Mouse (Mus musculus) stomach, embryonic 15.5 days (tissue): ENCODE measurements around the gene Adamts7. TPM values are rescaled to one million over a fixed set of nuclear protein-coding genes. Genes with fewer than 3 reads are reported as not detected.

ENCODE experiments used
- ATAC-seq: fragments of 200-750 bp; cut with Nextera tagmentation; 2 replicates; pipeline ENCODE4 v1.8.0; 2017; ENCODE audit warnings: low read depth, moderate number of reproducible peaks, moderate TSS enrichment; ENCODE audit not compliant: insufficient read depth, low FRiP score
- H3K27ac ChIP-seq: fragments of 300-500 bp; sonication (generic); 2 replicates; pipeline ENCODE4 v1.5.1; 2015; ENCODE audit warnings: mild to moderate bottlenecking, inconsistent platforms
- H3K27me3 ChIP-seq: fragments of 300-500 bp; sonication (generic); replicated peaks from 2 replicates; pipeline ENCODE4 v1.6.1; 2015; ENCODE audit warnings: inconsistent platforms
- H3K36me3 ChIP-seq: fragments of 300-500 bp; sonication (generic); 2 replicates; pipeline ENCODE4 v1.6.1; 2015; ENCODE audit warnings: inconsistent platforms
- H3K4me1 ChIP-seq: fragments of 300-500 bp; sonication (generic); 2 replicates; pipeline ENCODE4 v1.6.1; 2015; ENCODE audit warnings: inconsistent platforms
- H3K4me2 ChIP-seq: fragments of 300-500 bp; sonication (generic); 2 replicates; pipeline ENCODE4 v1.6.1; 2015; ENCODE audit warnings: mild to moderate bottlenecking, inconsistent platforms
- H3K4me3 ChIP-seq: fragments of 300-500 bp; sonication (generic); replicated peaks from 2 replicates; pipeline ENCODE4 v1.5.1; 2015; ENCODE audit warnings: inconsistent platforms
- H3K9ac ChIP-seq: fragments of 300-500 bp; sonication (generic); 2 replicates; pipeline ENCODE4 v1.6.1; 2015; ENCODE audit warnings: inconsistent platforms
- H3K9me3 ChIP-seq: fragments of 300-500 bp; sonication (generic); 2 replicates; pipeline ENCODE4 v1.6.1; 2016; ENCODE audit warnings: inconsistent platforms
- WGBS: fragments of 180-500 bp; shearing (Covaris S2); methylation state at CpG from one replicate; pipeline ENCODE4 v1.1.7; 2015; 5-methylcytosine and 5-hydroxymethylcytosine counted together
- polyA plus RNA-seq: library from polyadenylated mRNA; unstranded; fragments of >200 nt; fragmentation: Nextera tagmentation; extraction: Ambion mirVana; gene quantifications from 2 replicates; pipeline ENCODE4 v1.2.1, GENCODE M21; 2015

Gene Adamts7
- polyA plus RNA-seq, 1 experiment from 2014 or later: 13.1 TPM

DNA sequence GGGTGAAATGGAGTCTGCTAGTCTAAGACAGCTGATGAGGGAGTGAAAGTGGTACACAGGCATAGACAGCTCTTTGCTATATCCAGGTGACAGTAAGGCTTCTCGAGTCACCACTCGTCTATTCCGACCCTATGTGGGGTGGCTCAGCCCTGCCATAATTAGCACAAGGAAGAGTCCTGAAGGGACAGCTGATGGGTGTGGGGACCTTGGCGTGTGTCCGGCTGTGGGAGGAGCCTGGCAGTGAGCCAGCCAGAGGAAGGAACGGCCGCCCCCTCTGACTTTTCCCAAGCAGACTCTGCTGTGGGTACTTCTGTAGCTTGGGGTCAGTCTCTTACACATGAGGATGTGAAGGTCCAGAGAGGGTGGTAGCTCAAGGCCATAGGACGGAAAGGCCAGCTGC is 21.2 kb downstream of the Adamts7 start:
- Histone ChIP-seq H3K9me3 (no peaks in the 10 kb centered on the region), H3K4me3 (no peak overlapping the region), H3K27me3 (no peaks in the 10 kb centered on the region), H3K36me3 (no peaks in the 10 kb centered on the region), H3K4me2 (no peak overlapping the region), H3K27ac (no peak overlapping the region), H3K4me1 (peaks cover 29% of the 10 kb centered on the region), H3K9ac (no peak overlapping the region)
- 41% methylated on average over 8 of the region's 8 CpGs for WGBS
- no peak for ATAC-seq

DNA sequence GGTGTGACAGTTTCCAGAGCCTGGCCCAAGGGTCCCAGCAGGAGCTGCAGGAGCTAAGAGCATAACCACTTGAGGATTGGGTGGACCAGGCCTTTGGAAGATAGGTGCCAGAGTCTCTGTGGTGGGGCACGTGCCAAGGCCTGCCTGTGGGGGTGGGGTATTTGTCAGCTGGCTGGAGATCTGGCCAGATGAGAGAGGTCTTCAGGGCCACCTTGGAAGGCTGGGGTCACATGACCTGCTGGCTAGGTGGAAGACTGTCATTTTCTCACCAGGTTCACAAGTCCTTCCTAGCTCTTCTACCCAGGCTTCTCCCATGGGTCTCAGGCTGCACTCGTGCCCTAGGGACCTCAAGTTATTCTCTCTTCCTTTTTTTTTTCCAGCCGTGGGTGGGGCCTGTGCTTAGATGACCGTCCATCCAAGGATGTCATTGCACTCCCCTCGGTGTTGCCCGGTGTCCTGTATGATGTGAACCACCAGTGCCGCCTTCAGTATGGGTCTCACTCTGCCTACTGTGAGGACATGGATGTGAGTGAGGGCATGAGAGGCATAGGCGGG is 22.6 kb downstream of the Adamts7 start:
- no peaks in the 10 kb centered on the region for H3K36me3 ChIP-seq
- 88% methylated on average over 8 of the region's 8 CpGs for WGBS
- H3K4me1 ChIP-seq: peaks cover 29% of the 10 kb centered on the region

DNA sequence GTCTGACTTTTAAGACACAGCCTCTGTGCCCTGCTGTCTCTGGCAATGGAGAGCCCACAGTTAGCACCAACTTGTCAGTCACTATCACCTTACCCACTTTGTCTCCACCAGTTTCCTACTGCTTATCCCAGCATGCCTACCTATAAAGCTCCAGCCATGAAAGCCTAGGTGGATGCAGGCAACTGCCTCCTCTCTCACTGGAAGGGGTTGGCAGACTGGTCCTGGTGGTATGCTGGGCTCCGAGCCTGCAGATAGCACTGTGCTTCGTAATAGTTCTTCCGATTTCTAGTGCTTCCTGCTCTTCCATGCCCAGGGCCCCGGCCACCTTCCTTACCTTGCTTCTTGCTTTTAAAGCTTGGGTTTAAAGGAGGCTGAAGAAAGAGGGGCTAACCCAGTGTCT is 26.0 kb downstream of the Adamts7 start:
- H3K9me3 ChIP-seq: no peaks in the 10 kb centered on the region
- no peak overlapping the region for H3K9ac ChIP-seq
- ATAC-seq: no peak
- no peaks in the 10 kb centered on the region for H3K27me3 ChIP-seq
- peaks cover 16% of the 10 kb centered on the region for H3K4me1 ChIP-seq
- H3K36me3 ChIP-seq: no peaks in the 10 kb centered on the region; the same call in 1 of the 2 replicates
- H3K4me2 ChIP-seq: no peak overlapping the region
- no peak overlapping the region for H3K4me3 ChIP-seq
- no peak overlapping the region for H3K27ac ChIP-seq
- 86% methylated on average over 4 of the region's 4 CpGs for WGBS

More for the DNA sequence above, 22.6 kb downstream of the Adamts7 start:
- Histone ChIP-seq H3K27me3 (no peaks in the 10 kb centered on the region), H3K9me3 (no peaks in the 10 kb centered on the region), H3K4me3 (no peak overlapping the region), H3K4me2 (no peak overlapping the region), H3K27ac (no peak overlapping the region), H3K9ac (no peak overlapping the region)
- no peak for ATAC-seq

DNA sequence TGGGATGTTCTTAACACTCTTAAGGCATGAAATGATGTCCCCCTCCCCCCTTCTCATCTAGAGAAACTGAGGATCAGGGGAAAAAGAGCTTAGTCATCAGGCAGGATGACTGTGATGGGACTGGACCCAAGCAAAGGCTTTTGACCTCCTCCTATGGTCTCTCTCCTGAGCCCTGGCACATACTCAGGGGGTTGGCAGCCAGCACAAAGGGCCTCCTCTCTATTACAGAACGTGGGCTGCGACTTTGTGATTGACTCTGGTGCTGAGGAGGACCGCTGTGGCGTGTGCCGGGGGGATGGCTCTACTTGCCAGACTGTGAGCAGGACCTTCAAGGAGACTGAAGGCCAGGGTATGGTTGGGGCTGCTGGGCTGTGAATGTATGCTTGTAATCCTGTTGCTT is 26.5 kb downstream of the Adamts7 start:
- WGBS: 82% methylated on average over 5 of the region's 5 CpGs
- H3K27me3 ChIP-seq: no peaks in the 10 kb centered on the region

DNA sequence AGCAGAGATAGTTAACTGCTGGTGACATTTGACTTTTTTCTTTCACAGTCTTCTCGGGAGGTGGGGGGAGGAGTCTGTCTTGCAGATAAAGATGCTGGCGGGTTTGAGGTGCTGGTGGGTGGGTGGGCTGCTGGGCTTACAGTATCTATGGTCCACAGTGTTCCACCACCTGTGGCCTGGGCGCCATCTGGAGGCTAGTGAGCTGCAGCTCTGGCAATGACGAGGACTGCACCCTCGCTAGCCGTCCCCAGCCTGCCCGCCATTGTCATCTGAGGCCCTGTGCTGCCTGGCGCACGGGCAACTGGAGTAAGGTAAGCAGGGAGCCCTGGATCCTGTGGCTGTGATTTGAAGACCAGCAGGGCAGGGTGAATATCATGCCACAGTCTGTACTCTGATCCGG is 32.1 kb downstream of the Adamts7 start:
- H3K27ac ChIP-seq: no peak overlapping the region
- no peaks in the 10 kb centered on the region for H3K9me3 ChIP-seq
- no peak overlapping the region for H3K4me2 ChIP-seq
- no peak for ATAC-seq
- 66% methylated on average over 10 of the region's 10 CpGs for WGBS
- H3K4me1 ChIP-seq: no peaks in the 10 kb centered on the region; the same call in 1 of the 2 replicates
- H3K27me3 ChIP-seq: no peaks in the 10 kb centered on the region
- H3K36me3 ChIP-seq: no peaks in the 10 kb centered on the region; the same call in 1 of the 2 replicates
- H3K4me3 ChIP-seq: no peak overlapping the region
- H3K9ac ChIP-seq: no peak overlapping the region

More for the DNA sequence above, 26.5 kb downstream of the Adamts7 start:
- no peak overlapping the region for H3K27ac ChIP-seq
- ATAC-seq: no peak
- no peak overlapping the region for H3K4me3 ChIP-seq
- H3K4me2 ChIP-seq: no peak overlapping the region
- H3K4me1 ChIP-seq: peaks cover 11% of the 10 kb centered on the region
- no peak overlapping the region for H3K9ac ChIP-seq
- no peaks in the 10 kb centered on the region for H3K9me3 ChIP-seq
- no peaks in the 10 kb centered on the region; the same call in 1 of the 2 replicates for H3K36me3 ChIP-seq

DNA sequence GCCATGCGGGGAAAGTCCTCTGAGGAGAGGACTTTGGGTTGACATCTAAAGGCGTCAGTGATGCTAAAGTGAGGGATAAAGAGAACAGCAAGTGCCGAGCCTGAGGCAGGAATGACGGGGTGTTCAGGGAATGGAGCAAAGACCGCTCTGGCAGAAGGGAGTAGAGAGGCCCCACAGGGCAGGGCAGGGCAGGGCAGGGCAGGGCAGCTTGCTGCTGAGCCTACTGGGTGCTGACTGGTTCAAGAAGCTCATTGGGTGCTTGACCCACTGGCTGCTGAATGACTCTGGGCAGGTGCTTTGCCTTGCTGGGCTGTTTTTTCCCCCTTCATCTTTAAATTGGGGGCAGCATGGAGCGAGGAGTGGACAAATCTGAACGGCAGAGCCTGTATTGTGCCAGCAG is 33.4 kb downstream of the Adamts7 start:
- no peak overlapping the region for H3K27ac ChIP-seq
- no peak for ATAC-seq
- WGBS: 71% methylated on average over 7 of the region's 7 CpGs
- H3K27me3 ChIP-seq: no peaks in the 10 kb centered on the region
- H3K9me3 ChIP-seq: no peaks in the 10 kb centered on the region
- no peak overlapping the region for H3K9ac ChIP-seq
- H3K4me2 ChIP-seq: no peak overlapping the region
- no peaks in the 10 kb centered on the region; the same call in 1 of the 2 replicates for H3K4me1 ChIP-seq
- H3K36me3 ChIP-seq: peaks cover 4% of the 10 kb centered on the region; the same call in 1 of the 2 replicates
- no peak overlapping the region for H3K4me3 ChIP-seq

DNA sequence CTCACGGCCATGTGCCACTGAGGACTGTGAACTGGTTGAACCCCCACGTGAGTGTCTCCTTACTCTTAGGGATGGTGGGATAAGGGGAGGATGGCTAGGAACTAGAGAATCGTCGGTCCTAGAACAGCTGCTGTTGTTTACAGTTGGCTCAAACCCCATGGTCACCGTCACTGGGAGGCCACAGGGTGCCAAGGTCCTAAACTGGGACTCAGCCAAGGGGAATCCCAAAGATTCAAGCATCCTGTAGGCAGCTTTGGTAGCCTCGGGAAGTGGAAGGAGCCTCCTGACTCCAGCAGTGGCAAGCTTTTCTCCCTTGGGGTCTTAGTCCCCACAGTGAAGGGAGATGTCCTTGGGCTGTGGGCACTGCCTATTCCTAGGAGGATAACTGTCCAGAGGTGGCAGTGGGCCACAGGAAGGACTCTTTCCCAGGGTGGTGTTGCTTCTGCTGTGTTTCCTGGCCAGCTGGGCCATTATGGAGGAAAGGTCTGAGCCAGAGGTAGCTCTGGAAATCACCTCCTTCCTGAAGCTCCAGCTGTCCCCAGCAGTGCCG is 34.3 kb downstream of the Adamts7 start:
- Histone ChIP-seq H3K27ac (no peak overlapping the region), H3K4me1 (no peaks in the 10 kb centered on the region; the same call in 1 of the 2 replicates), H3K27me3 (no peaks in the 10 kb centered on the region), H3K4me2 (no peak overlapping the region), H3K9ac (no peak overlapping the region), H3K9me3 (no peaks in the 10 kb centered on the region), H3K4me3 (no peak overlapping the region), H3K36me3 (peaks cover 7% of the 10 kb centered on the region; the same call in 1 of the 2 replicates)
- ATAC-seq: no peak
- whole genome bisulfite sequencing: 68% methylated on average over 7 of the region's 7 CpGs

DNA sequence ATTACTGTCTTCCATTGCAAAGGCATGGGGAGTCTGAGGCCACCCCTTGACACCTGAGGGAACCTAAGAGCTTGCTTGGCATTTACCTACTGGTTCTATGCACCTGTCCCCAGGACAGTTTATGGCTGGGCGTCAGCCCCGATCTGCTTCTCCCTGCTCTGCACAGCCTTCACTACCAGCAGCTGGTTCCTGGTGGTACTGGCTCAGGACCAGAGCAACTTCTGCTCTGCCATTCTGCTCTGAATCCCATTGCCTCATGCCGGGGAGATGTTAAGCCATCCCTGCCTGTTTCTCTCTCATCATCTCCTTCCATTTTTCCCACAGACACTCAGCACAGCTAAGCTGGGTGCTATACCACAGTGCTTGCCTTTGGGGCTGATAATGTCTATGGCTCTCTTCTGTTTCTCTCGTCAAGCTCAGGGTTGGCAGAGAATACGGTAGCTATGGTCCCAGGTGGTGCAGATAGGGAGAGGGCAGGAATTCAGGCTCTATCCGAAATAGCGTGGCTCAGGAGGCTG is 35.1 kb downstream of the Adamts7 start:
- WGBS: 78% methylated on average over 7 of the region's 7 CpGs
- Histone ChIP-seq H3K27ac (no peak overlapping the region), H3K4me3 (no peak overlapping the region), H3K9me3 (no peaks in the 10 kb centered on the region), H3K9ac (no peak overlapping the region), H3K27me3 (no peaks in the 10 kb centered on the region), H3K36me3 (0 out of 2 replicates have a peak, but pooled peaks cover 8% of the 10 kb centered on the region), H3K4me2 (no peak overlapping the region), H3K4me1 (no peaks in the 10 kb centered on the region; the same call in 1 of the 2 replicates)
- no peak for ATAC-seq

DNA sequence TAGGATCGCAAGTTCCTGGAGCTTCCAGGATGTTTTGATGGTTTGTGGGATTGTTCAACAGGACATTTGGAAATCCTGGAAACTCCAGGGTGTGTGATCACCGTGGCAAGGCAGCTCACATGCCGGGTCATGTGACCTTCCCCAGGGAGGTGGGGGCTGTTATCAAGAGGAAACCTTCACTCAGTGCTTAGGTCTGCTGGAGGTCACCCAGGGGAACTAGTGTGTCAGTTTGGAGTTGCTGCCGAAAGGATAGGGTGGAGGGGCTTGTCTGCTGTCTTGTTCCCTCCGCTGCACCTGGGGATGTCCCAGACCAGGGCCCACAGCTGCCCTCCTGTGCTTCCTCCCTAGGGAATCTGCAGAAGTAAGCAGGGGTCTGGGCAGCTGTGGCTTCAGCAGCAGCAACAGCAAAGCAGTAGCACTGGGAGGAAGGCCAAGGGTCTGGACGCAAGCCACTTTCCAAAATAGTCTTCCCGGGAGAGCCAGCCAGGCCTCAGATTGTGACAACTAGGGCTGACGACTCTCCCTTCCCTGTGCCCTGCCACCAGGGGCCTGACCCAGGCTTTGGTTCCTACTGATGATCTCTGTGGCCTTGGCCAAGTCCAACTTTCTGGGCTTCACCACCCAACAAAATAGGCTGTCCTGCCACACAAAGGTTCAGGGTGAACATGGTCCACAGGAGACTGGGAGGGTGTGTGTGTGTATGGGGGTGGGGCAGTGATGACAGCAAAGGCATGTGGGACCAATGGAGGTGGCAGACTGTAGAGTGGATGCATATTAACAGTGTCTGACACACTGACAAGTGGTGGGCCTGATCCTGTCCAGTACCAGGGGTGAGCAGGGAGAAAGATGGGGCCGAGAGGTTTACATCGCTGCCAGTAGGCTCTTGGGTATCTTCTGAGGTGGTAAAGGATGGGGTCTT is 35.9 kb downstream of the Adamts7 start:
- Histone ChIP-seq H3K36me3 (0 out of 2 replicates have a peak, but pooled peaks cover 8% of the 10 kb centered on the region), H3K4me3 (no peak overlapping the region), H3K4me2 (no peak overlapping the region), H3K9ac (no peak overlapping the region), H3K9me3 (no peaks in the 10 kb centered on the region), H3K27ac (no peak overlapping the region), H3K27me3 (no peaks in the 10 kb centered on the region), H3K4me1 (no peaks in the 10 kb centered on the region; the same call in 1 of the 2 replicates)
- WGBS: 56% methylated on average over 10 of the region's 10 CpGs
- no peak; the same call in 1 of the 2 replicates for ATAC-seq

DNA sequence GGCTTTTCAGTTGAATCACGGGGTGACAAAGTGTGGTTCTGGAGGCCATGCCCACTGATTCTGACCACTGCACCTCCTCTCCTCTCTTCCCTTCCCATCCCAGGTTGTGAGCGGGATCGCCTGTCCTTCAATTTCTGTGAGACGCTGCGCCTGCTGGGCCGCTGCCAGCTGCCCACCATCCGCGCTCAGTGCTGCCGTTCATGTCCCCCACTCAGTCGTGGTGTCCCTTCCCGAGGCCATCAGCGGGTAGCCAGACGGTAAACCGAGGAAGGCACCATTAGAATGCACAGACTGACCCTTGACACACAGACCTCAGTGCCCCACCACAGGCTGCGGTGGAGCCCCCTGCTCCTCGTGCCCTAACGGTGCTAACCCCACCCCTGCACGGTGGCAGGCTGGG is 36.7 kb downstream of the Adamts7 start:
- Histone ChIP-seq H3K9ac (no peak overlapping the region), H3K4me3 (no peak overlapping the region), H3K36me3 (peaks cover 16% of the 10 kb centered on the region), H3K27ac (no peak overlapping the region), H3K27me3 (no peaks in the 10 kb centered on the region), H3K4me1 (no peaks in the 10 kb centered on the region; the same call in 1 of the 2 replicates), H3K4me2 (no peak overlapping the region), H3K9me3 (no peaks in the 10 kb centered on the region)
- WGBS: 92% methylated on average over 18 of the region's 18 CpGs
- ATAC-seq: no peak

DNA sequence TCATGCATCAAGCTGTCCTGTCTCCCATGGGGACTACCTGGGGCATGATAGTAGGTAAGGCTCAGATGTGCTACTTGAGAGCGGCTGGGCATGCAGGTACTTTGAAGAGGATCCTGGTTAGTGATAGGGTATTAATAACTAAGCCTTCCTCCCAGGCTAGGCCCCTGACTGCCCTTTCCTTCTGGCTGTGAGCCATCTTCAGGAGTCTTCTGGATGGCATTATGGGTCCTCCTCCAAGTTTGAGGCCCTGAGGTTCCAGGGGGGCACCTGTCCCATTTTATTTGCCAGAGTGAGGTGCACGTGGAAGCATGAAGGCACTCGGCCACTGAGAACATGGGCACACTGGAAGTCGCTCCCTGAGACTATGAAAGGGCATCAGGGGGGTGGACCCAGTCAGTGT is 37.6 kb downstream of the Adamts7 start:
- ATAC-seq: no peak
- H3K27ac ChIP-seq: no peak overlapping the region
- H3K27me3 ChIP-seq: no peaks in the 10 kb centered on the region
- 95% methylated on average over 4 of the region's 4 CpGs for WGBS
- no peaks in the 10 kb centered on the region for H3K9me3 ChIP-seq
- peaks cover 25% of the 10 kb centered on the region for H3K36me3 ChIP-seq
- no peaks in the 10 kb centered on the region; the same call in 1 of the 2 replicates for H3K4me1 ChIP-seq
- H3K4me3 ChIP-seq: no peak overlapping the region
- H3K4me2 ChIP-seq: no peak overlapping the region
- H3K9ac ChIP-seq: no peak overlapping the region
